Mouse (Mus musculus) gastrocnemius, adult 8-10 months (tissue): ENCODE measurements around the gene Apc2. TPM values are rescaled to one million over a fixed set of nuclear protein-coding genes. Genes with fewer than 3 reads are reported as not detected.
"Not testable (repeated sequence)": the region's sequence is repeated elsewhere in the genome, so short reads cannot be mapped to it uniquely, and the experiment has no call there.

Experiments
- DNase-seq, 2 experiments: peaks; one replicate each; pipeline ENCODE4 v3.0.0; 2022; ENCODE audit warnings: low spot score in 2 of 2
- total RNA-seq, 4 experiments: library from RNA; stranded (reverse); gene quantifications; 2 replicates each; pipeline ENCODE4 v1.2.4; 2022

Gene Apc2
- total RNA-seq, 4 experiments from 2014 or later: 0.24 to 0.54 (median 0.31) TPM

DNA sequence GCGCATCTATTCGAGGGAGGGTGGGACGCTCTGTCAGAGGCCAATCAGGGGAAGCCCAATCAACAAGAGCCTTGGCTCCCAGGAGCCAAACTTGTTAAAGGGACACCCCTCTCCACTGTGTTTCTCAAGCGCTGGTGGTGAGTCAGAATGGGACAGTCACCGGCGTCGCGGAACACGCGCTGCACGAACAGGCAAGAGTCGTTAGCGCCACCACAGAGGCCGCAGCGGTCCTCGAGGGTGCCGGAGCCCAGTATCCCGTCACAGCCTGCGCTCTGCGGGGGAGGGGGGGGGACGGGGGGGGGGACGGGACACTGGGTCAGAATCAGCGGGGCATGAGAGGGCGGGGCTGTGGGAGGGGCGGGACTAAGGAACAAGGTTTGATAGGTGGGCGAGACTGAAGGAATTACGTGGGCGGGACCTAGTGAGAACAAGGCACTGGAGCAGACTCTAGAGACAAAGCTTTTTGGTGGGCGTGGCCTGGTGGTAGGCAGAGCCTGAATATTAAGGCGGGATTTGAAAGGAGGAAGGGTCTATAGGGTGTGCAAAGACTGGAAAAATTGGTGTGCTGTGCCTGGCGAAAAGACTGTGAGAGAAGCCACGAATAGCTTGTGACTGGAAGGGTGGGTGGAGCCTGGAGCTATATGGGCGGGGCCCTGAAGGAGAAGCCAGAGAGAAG lies 47.1 kb downstream of the Apc2 start:
- DNase-seq: no peak

DNA sequence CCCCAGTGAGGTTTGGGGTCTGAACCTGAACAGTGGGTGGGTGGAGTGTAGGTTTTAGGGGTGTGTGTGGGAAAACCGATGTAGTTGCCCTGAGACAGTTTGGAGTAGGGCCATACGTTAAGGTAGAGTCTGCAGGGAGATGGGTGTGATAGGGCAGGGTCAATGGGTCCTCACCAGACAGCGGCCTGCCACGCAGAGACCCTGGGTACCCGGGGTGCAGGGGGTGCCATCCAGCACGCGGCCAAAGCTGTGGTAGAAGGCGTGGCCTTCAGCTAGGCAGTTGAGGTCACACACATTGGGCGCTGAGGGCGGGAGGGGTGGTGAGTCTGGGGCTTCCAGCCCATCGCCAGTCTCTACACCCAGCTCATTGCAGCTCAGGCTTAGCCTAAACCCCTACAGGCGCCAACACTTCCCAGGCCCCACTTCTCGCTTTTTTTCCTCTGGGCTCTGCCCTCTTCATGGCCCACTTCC lies 47.7 kb downstream of the Apc2 start:
- DNase-seq: no peak

DNA sequence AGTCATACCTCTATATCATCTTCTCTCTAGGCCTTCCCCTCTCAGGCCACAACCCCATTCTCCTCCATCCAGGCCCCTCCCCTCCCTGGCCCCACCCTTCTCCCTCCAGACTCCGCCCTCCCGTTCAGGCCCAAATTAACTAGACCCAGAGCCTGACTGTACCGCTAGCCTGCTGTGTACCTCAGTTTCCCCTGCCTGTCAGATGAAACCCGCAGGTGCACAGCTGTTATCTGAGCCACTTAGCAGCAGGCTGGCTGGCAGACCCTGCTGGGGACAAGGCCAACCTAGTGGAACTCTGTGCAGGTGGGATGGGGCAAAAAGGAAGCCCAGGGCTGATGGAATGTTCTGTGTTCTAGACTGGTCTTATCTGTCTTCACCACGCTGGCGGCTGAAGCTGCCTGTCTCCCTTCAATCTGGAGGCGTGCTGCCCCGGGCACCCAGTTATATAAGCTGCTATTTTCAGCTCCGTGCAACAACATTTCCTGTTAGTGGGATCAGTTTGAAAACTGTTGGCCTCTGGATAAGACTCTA lies 48.4 kb downstream of the Apc2 start:
- DNase-seq: peak in 1 of 2 experiments; percentile 64

GRCm38 (mm10) chr10:80345122-80345521 lies 49.3 kb downstream of the Apc2 start:
- DNase-seq: no peak

DNA sequence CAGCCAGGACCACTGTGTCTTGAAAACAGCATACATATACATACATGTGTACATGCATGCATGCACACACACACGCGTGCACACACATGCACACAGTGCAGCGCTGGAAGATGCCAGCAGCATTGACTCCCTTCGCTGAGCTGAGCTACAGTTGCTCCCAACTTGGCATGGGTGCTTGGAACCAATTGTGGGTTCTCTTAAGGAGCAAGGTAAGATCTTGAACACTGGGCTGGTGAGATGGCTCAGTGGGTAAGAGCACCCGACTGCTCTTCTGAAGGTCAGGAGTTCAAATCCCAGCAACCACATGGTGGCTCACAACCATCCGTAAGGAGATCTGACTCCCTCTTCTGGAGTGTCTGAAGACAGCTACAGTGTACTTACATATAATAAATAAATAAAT lies 50.2 kb downstream of the Apc2 start:
- not testable (repeated sequence) for DNase-seq

- peak in 1 of 2 experiments; percentile 58 for DNase-seq
Observed at GRCm38 (mm10) chr10:80347514-80347967, 51.8 kb downstream of the Apc2 start.

DNA sequence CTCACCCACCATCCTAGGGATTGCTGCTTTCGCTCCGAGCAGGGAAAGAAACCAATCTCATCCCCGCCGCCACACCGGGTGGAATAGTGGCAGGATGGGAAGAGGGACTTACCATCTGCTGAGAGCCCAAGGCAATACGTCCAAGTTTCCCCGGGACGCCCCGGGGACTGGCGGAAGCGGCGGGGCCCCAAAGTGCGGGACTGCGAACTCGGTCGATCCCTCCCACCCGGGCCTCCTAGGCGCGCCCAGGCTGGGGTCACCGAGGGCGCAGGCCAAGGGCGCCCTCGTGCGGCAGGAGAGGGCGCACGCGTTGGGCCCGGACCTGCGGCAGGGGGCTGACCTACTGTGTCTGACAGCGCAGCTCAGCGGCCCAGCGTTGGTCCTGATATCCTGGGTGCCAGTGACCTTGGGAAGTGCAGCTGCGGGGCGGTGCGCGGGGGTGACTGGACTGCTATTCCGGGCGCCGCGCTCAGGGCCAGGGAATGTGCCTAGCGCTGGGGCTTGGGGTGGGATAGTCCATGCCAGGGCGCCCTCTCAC lies 52.5 kb downstream of the Apc2 start, which contains the start of gene Adamtsl5:
Adamtsl5 (minus strand) TSS at position 169 of the 538 bp plus-strand sequence.
- DNase-seq: peak; percentile 58 to 78

DNA sequence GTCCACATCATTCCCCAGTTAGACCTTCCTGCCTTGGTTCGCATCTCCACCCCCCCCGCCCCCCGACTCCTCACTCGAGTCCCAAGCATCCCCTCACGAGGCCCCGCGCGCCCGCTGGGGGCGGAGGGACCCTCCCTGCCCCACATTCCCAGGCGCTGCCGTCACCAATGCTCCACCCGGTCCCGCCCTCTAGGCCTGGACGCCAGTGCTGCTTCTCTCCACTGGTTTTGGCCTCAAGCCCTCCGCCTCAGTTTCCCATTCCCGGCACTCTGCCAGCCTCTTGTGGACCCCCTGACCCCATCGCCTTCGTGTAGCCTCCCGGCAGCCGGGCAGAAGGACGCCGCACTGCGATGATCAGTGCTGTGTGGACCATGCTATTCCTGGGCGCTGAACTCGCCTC lies 53.2 kb downstream of the Apc2 start:
- peak in 1 of 2 experiments; percentile 43 for DNase-seq

- peak; percentile 77 to 79 for DNase-seq
Observed at GRCm38 (mm10) chr10:80350292-80350691, 54.5 kb downstream of the Apc2 start.

- DNase-seq: no peak
Observed at GRCm38 (mm10) chr10:80351896-80352295, 56.1 kb downstream of the Apc2 start.

GRCm38 (mm10) chr10:80352727-80353126 lies 57.0 kb downstream of the Apc2 start:
- DNase-seq: no peak

GRCm38 (mm10) chr10:80355431-80355830 lies 59.7 kb downstream of the Apc2 start:
- DNase-seq: no peak

DNA sequence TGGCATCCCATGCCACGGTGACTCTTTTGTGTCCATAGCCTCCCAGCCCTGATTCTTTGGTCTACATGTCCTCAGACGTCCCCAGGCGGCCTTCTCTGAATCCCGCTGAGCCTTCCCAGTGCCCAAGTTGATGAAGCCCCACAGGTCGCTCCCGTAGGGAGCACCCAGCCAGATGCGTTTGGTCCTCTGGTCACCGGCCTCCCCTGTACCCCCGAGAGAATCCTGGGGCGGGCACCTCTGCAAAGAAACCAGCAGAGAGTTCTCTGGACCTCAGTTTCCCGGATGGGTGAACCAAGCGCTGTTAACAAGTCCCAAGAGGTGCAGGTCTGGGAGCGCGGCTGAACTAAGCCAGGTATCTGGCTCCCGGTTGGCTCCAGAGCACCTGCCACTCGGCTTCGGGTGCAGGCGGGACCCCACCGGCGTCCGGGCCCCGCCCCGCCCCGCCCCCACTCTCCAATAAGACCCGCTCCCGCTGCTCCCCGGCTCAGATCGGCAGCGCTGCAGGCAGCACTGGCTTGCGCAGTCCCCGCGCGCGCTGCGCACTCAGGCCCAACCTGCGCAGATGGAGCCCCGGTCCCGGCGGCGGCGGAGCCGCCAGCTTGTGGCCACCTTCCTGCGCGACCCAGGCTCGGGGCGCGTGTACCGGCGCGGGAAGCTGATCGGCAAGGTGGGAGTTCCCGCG lies 60.4 kb downstream of the Apc2 start, which contains the start of gene Plk5:
Plk5 (plus strand) TSS at position 459 of the 682 bp plus-strand sequence.
- no peak for DNase-seq

- no peak for DNase-seq
Observed at GRCm38 (mm10) chr10:80356737-80357136, 61.0 kb downstream of the Apc2 start.

DNA sequence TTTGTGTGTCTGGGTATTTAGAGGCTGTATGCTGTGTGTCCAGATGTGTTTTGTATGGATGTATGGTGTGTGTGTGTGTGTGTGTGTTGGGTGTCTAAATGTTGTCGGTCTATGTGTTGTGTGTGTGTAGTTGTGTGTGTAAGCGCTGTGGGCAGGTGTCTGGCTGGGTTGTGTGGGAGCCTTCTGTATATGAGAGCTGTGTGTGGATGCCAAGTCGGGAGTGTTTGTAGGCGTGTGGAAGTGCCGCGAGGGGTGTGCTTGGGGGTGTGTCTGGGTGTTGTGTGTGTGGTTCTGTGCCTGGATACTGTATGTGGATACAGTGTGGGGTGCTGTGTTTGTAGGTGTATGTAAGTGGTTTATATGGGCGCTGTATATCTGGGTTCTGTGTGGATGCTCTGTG lies 61.6 kb downstream of the Apc2 start:
- no peak for DNase-seq

GRCm38 (mm10) chr10:80357994-80358639 lies 62.3 kb downstream of the Apc2 start:
- no peak for DNase-seq

DNA sequence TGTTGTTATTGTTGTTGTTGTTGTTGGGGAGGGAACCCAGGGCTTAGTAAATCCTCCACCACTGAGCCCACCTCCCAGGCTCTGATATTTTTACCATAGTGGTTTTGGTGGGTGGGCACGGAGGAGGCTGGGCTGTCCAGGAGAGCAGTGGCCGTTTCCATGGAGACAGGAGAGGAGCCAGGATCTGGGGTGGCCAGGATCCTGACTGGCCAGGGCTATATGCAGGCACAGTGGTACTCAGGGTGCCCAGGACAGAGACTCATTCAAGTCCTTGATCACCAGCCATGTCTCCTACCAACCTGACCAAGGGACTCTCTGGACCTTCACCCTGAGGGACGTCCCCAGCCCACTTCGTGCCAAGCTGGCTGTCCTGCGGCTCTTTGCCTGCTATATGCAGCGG lies 68.0 kb downstream of the Apc2 start:
- no peak for DNase-seq

DNA sequence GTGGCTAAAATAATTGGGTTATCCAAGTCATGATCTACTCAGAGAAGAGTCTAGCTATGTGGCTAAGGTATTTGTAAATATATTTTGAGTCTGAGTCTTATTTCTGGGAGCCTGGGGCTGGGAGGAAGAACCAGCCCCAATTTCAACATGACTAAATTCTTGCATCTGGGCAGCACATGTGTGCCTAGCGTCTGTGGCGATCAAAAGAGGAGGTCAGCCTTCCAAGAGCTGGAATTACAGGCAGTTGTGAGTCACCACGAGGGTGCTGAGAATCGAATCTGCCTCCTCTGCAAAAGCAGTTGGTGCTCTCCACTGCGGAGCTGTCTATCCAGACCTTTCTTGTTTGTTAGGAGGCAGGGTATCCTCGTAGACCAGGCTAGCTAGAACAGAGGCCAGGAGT lies 70.0 kb downstream of the Apc2 start:
- no peak for DNase-seq
